Mouse (Mus musculus): ENCODE measurements at regions not wholly inside any gene's neighbourhood (a gene's known extent, or its start where the extent isn't known, plus 50 kb on each side); places are given as distances from the start of the nearest gene placed in this dataset.

- TF ChIP-seq GATA1 (IDR thresholded peaks at IDR 0.05; ENCODE audit: borderline replicate concordance, low read length): no peak
- TF ChIP-seq GATA2 (IDR thresholded peaks at IDR 0.05; ENCODE audit: borderline replicate concordance, low read depth, low read length): no peak
- ATAC-seq (ENCODE audit: extremely low read depth, insufficient number of reproducible peaks, low FRiP score, poor library complexity, severe bottlenecking): no peak
- Histone ChIP-seq H3K27me3 (ENCODE audit: insufficient read depth, low read length) (no peaks in the 10 kb centered on the region), H3K36me3 (replicated peaks) (no peaks in the 10 kb centered on the region), H3K4me1 (ENCODE audit: insufficient read depth, low read depth, low read length) (no peaks in the 10 kb centered on the region), H3K4me3 (ENCODE audit: low read depth, low read length) (no peak overlapping the region), H3K9me3 (replicated peaks) (no peaks in the 10 kb centered on the region)
- no peak for DNase-seq (ENCODE audit: low spot score)
Observed at GRCm38 (mm10) chr16:55710017-55710416, 128.7 kb downstream of the Nfkbiz start.

DNA sequence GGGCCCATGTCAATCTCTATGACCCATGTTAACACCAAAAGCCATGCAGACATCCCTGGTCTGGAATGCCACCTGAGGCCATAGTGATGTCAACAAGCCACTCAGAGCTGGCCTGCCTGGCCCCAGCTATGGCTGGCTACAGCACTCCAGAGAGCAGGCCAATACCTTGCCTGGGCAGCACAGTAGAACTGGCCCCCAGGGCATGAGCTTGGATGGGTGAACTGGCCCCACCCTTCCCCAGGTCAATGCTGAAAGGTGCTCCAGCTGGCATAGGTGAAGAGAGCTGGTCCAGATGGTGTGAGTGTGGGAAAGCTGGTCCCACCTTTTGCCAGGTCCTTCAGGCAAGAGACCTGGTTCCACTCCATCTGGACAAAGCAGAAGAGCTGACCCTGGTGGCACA lies 132.2 kb downstream of the Nfkbiz start:
- Histone ChIP-seq H3K36me3 (replicated peaks) (no peaks in the 10 kb centered on the region), H3K4me3 (ENCODE audit: low read depth, low read length) (no peak overlapping the region), H3K9me3 (replicated peaks) (no peaks in the 10 kb centered on the region), H3K4me1 (ENCODE audit: insufficient read depth, low read depth, low read length) (no peaks in the 10 kb centered on the region), H3K27me3 (ENCODE audit: insufficient read depth, low read length) (no peaks in the 10 kb centered on the region)
- ATAC-seq (ENCODE audit: extremely low read depth, insufficient number of reproducible peaks, low FRiP score, poor library complexity, severe bottlenecking) (no peak), DNase-seq (ENCODE audit: low spot score) (no peak)
- TF ChIP-seq CTCF (IDR thresholded peaks at IDR 0.05; ENCODE audit: low read depth, low read length) (no peak), POLR2AphosphoS5 (IDR thresholded peaks at IDR 0.05; ENCODE audit: insufficient replicate concordance, low read depth, low read length) (no peak), GATA2 (IDR thresholded peaks at IDR 0.05; ENCODE audit: borderline replicate concordance, low read depth, low read length) (no peak), TAL1 (conservative IDR thresholded peaks at IDR 0.05; ENCODE audit: low read depth, low read length) (no peak), GATA1 (IDR thresholded peaks at IDR 0.05; ENCODE audit: borderline replicate concordance, low read length) (no peak)

DNA sequence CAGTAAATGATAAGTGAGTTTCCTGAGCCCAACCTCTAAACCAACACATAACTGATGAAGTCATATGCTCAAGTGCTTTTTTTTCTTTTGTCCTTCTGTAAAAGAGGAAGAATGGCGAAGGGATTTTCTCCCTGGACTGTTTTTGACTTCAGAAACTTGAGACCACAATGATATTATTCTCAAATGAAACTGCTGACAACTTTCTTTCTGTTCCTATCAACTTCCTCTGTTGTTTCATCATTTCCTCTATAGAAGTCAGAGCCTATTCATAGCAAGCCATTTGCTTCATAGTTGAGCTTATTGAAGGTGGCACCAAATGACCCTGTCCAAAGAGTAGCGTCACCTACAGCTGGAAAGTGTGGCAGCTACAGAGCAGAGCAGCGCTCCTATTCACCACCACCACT lies 140.2 kb downstream of the Nfkbiz start:
- Histone ChIP-seq H3K36me3 (replicated peaks) (no peaks in the 10 kb centered on the region), H3K4me3 (ENCODE audit: low read depth, low read length) (no peak overlapping the region), H3K9me3 (replicated peaks) (no peaks in the 10 kb centered on the region), H3K27me3 (ENCODE audit: insufficient read depth, low read length) (no peaks in the 10 kb centered on the region), H3K4me1 (ENCODE audit: insufficient read depth, low read depth, low read length) (no peaks in the 10 kb centered on the region)
- TF ChIP-seq TAL1 (conservative IDR thresholded peaks at IDR 0.05; ENCODE audit: low read depth, low read length): no peak
- TF ChIP-seq CTCF (IDR thresholded peaks at IDR 0.05; ENCODE audit: low read depth, low read length): no peak
- TF ChIP-seq GATA2 (IDR thresholded peaks at IDR 0.05; ENCODE audit: borderline replicate concordance, low read depth, low read length): no peak
- TF ChIP-seq GATA1 (IDR thresholded peaks at IDR 0.05; ENCODE audit: borderline replicate concordance, low read length): no peak
- TF ChIP-seq POLR2AphosphoS5 (IDR thresholded peaks at IDR 0.05; ENCODE audit: insufficient replicate concordance, low read depth, low read length): no peak
- no peak for ATAC-seq (ENCODE audit: extremely low read depth, insufficient number of reproducible peaks, low FRiP score, poor library complexity, severe bottlenecking)
- no peak for DNase-seq (ENCODE audit: low spot score)

- no peaks in the 10 kb centered on the region for H3K36me3 ChIP-seq (replicated peaks)
- no peak overlapping the region for H3K4me3 ChIP-seq (ENCODE audit: low read depth, low read length)
- no peaks in the 10 kb centered on the region for H3K27me3 ChIP-seq (ENCODE audit: insufficient read depth, low read length)
- no peaks in the 10 kb centered on the region for H3K9me3 ChIP-seq (replicated peaks)
- DNase-seq (ENCODE audit: low spot score) (no peak), ATAC-seq (ENCODE audit: extremely low read depth, insufficient number of reproducible peaks, low FRiP score, poor library complexity, severe bottlenecking) (no peak)
- H3K4me1 ChIP-seq (ENCODE audit: insufficient read depth, low read depth, low read length): no peaks in the 10 kb centered on the region
- no peak for TF ChIP-seq GATA2 (IDR thresholded peaks at IDR 0.05; ENCODE audit: borderline replicate concordance, low read depth, low read length)
- TF ChIP-seq CTCF (IDR thresholded peaks at IDR 0.05; ENCODE audit: low read depth, low read length): no peak
- no peak for TF ChIP-seq TAL1 (conservative IDR thresholded peaks at IDR 0.05; ENCODE audit: low read depth, low read length)
- no peak for TF ChIP-seq POLR2AphosphoS5 (IDR thresholded peaks at IDR 0.05; ENCODE audit: insufficient replicate concordance, low read depth, low read length)
- TF ChIP-seq GATA1 (IDR thresholded peaks at IDR 0.05; ENCODE audit: borderline replicate concordance, low read length): no peak
Observed at GRCm38 (mm10) chr16:55691069-55691468, 147.6 kb downstream of the Nfkbiz start.

GRCm38 (mm10) chr16:55663946-55664345 lies 174.8 kb downstream of the Nfkbiz start:
- TF ChIP-seq GATA1 (IDR thresholded peaks at IDR 0.05; ENCODE audit: borderline replicate concordance, low read length): no peak
- TF ChIP-seq TAL1 (conservative IDR thresholded peaks at IDR 0.05; ENCODE audit: low read depth, low read length): no peak
- no peak for TF ChIP-seq POLR2AphosphoS5 (IDR thresholded peaks at IDR 0.05; ENCODE audit: insufficient replicate concordance, low read depth, low read length)
- no peak for TF ChIP-seq GATA2 (IDR thresholded peaks at IDR 0.05; ENCODE audit: borderline replicate concordance, low read depth, low read length)
- TF ChIP-seq CTCF (IDR thresholded peaks at IDR 0.05; ENCODE audit: low read depth, low read length): no peak
- H3K9me3 ChIP-seq (replicated peaks): no peaks in the 10 kb centered on the region
- H3K36me3 ChIP-seq (replicated peaks): no peaks in the 10 kb centered on the region
- no peak overlapping the region for H3K4me3 ChIP-seq (ENCODE audit: low read depth, low read length)
- no peaks in the 10 kb centered on the region for H3K27me3 ChIP-seq (ENCODE audit: insufficient read depth, low read length)
- no peaks in the 10 kb centered on the region for H3K4me1 ChIP-seq (ENCODE audit: insufficient read depth, low read depth, low read length)
- DNase-seq (ENCODE audit: low spot score) (no peak), ATAC-seq (ENCODE audit: extremely low read depth, insufficient number of reproducible peaks, low FRiP score, poor library complexity, severe bottlenecking) (no peak)

DNA sequence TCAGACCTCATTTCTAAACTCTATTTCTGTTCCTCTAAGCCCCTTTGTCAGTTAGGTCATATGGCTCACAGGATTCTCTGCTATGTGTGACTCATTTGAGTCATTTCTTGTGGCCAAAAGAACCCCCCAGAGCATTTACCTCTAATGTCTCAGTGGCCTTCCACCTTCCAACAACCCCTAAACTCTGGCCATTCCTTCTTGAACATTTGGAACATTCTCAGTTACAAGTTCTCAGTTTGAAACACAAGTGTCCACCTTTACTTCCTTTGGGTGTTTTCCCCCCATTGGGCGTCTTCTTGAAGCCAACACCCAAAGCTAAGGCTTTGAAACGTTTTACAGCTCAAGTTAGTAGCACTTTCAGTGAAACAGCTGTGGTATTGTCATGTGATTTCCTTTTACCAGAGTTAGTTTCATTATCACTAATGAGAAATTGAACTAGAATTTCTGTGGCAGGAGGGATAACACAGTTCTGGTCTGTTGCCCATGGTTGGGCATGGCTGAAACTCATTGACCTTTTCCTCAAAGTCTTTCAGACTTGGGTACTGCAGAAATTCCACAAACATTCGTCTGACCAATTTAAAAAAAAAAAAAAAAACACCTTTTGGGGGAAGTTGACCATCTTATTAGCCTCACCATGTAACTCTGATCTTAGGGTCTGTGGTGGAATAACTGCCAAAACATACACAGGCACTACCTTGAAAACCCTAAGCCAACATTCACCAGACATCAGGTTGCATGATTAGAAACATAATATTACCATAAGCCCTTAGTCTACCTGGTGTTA lies 201.8 kb downstream of the Nfkbiz start:
- Histone ChIP-seq H3K36me3 (replicated peaks) (no peaks in the 10 kb centered on the region), H3K4me1 (ENCODE audit: insufficient read depth, low read depth, low read length) (no peaks in the 10 kb centered on the region), H3K27me3 (ENCODE audit: insufficient read depth, low read length) (no peaks in the 10 kb centered on the region), H3K4me3 (ENCODE audit: low read depth, low read length) (no peak overlapping the region), H3K9me3 (replicated peaks) (no peaks in the 10 kb centered on the region)
- no peak for TF ChIP-seq POLR2AphosphoS5 (IDR thresholded peaks at IDR 0.05; ENCODE audit: insufficient replicate concordance, low read depth, low read length)
- no peak for TF ChIP-seq TAL1 (conservative IDR thresholded peaks at IDR 0.05; ENCODE audit: low read depth, low read length)
- TF ChIP-seq CTCF (IDR thresholded peaks at IDR 0.05; ENCODE audit: low read depth, low read length): no peak
- no peak for TF ChIP-seq GATA1 (IDR thresholded peaks at IDR 0.05; ENCODE audit: borderline replicate concordance, low read length)
- TF ChIP-seq GATA2 (IDR thresholded peaks at IDR 0.05; ENCODE audit: borderline replicate concordance, low read depth, low read length): no peak
- ATAC-seq (ENCODE audit: extremely low read depth, insufficient number of reproducible peaks, low FRiP score, poor library complexity, severe bottlenecking) (no peak), DNase-seq (ENCODE audit: low spot score) (no peak)
